Mouse (Mus musculus) lung, postnatal 0 days (tissue): ENCODE data around the gene Scaf11.

ENCODE experiments used
- CTCF ChIP-seq: IDR thresholded peaks from 2 replicates; pipeline ENCODE4 v1.5.1; 2016; ENCODE audit warnings: antibody characterized with exemption, mild to moderate bottlenecking
- EP300 ChIP-seq: IDR thresholded peaks from 2 replicates; pipeline ENCODE4 v1.6.1; 2016; ENCODE audit warnings: antibody characterized with exemption, mild to moderate bottlenecking, control low read depth

DNA sequence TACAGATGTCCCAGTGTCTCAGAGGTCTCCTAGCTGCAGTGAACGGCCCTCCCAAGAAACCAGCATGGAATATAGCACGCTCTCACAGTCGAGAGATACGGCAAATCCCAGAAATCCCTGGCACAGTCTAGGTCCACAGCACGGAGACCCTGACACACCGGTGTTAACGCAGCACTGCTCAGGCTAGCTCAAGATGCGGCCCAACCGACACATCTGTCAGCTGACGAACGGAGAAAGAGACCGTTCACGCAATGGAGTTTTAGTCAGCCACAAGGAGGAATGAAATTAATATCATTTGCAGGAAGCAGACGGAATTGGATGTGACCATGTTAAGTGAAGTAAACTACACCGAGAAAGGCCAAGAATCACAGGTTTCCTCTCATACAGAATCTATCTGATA, 13.3 kb upstream of the Scaf11 start:
- no peak for TF ChIP-seq EP300
- no peak for TF ChIP-seq CTCF
